Mouse (Mus musculus): Measurements from ENCODE around the gene Pex5l. TPM values are rescaled to one million over a fixed set of nuclear protein-coding genes. Genes with fewer than 3 reads are reported as not detected.

The Pex5l gene
- polyA plus RNA-seq, 1 experiment, result 0.04 TPM

DNA sequence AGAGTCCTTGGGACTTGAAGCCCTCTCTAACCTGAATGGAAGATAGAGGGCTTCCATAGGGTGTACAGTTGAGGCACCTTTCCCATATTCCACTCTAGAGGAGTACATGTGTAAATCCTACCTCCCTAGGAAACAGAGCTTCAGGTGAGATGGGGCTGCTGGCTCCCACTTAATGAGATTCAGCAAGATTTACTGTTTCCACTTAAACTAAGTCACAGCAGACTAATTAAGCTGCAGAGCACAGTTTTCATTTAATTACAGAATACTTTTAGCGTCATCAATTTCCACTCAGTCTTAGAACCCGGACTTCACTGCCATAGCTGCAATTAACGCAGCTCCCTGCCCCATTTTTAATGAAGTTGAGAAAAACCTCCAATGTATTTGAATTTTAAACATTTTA lies 181.6 kb downstream of the Pex5l start:
- Histone ChIP-seq H3K4me2 (ENCODE audit: low read depth) (no peak overlapping the region), H3K79me2 (ENCODE audit: control insufficient read depth, insufficient read depth) (no peaks in the 10 kb centered on the region), H3ac (ENCODE audit: control insufficient read depth, insufficient read length) (no peak overlapping the region), H3K36me3 (ENCODE audit: control insufficient read depth, insufficient read depth) (no peaks in the 10 kb centered on the region), H3K4me3 (no peak overlapping the region), H3K27me3 (ENCODE audit: control insufficient read depth, insufficient read depth, insufficient read length) (no peaks in the 10 kb centered on the region)
- no peak for TF ChIP-seq E2F4 (IDR thresholded peaks at IDR 0.05; ENCODE audit: insufficient read depth)
- TF ChIP-seq MAX (IDR thresholded peaks at IDR 0.05; ENCODE audit: low read depth), result no peak
- no peak for TF ChIP-seq TCF3 (IDR thresholded peaks at IDR 0.05; ENCODE audit: insufficient read length, low read depth)
- TF ChIP-seq USF1 (IDR thresholded peaks at IDR 0.05; ENCODE audit: low read depth), result no peak
- TF ChIP-seq SRF (IDR thresholded peaks at IDR 0.05; ENCODE audit: control insufficient read depth, insufficient read length, low read depth), result no peak
- TF ChIP-seq MYOG (IDR thresholded peaks at IDR 0.05; ENCODE audit: control insufficient read depth in 1 of 3, insufficient read depth in 1 of 3, insufficient read length in 2 of 3, low read depth in 2 of 3), result no peak
- TF ChIP-seq POLR2AphosphoS2 (IDR thresholded peaks at IDR 0.05; ENCODE audit: insufficient read length, low read depth), result no peak

DNA sequence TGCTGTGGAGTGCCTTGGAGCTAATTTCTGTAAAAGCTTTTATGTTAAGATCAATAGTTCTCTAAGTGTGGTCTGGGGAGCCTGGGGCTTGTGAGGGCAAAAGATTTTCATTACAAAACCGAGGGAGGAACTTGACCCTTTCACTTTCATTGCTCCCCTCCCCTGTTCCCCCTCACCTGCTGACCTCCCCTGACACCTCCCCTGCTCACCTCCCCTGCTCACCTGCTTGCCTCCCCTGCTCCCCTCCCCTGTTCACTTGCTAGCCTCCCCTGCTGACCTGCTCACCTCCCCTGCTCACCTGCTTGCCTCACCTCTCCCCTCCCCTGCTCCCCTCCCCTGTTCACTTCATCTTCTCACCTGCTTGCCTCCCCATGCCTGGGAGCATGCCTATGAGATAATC lies 191.7 kb downstream of the Pex5l start:
- TF ChIP-seq MYOD1 (IDR thresholded peaks at IDR 0.05; ENCODE audit: control insufficient read depth in 1 of 3, insufficient read length in 2 of 3, low read depth in 2 of 3) (no peak), POLR2AphosphoS2 (IDR thresholded peaks at IDR 0.05; ENCODE audit: insufficient read length, low read depth) (no peak), USF1 (IDR thresholded peaks at IDR 0.05; ENCODE audit: low read depth) (no peak), REST (IDR thresholded peaks at IDR 0.05; ENCODE audit: insufficient read depth, insufficient read length) (no peak), MAX (IDR thresholded peaks at IDR 0.05; ENCODE audit: low read depth) (no peak), MYOG (IDR thresholded peaks at IDR 0.05; ENCODE audit: control insufficient read depth in 1 of 3, insufficient read depth in 1 of 3, insufficient read length in 2 of 3, low read depth in 2 of 3) (no peak), TCF3 (IDR thresholded peaks at IDR 0.05; ENCODE audit: insufficient read length, low read depth) (no peak), POLR2A (IDR thresholded peaks at IDR 0.05; ENCODE audit: insufficient read length, low read depth) (no peak), SRF (IDR thresholded peaks at IDR 0.05; ENCODE audit: control insufficient read depth, insufficient read length, low read depth) (no peak), CEBPB (IDR thresholded peaks at IDR 0.05; ENCODE audit: insufficient read depth, poor library complexity, severe bottlenecking) (no peak), E2F4 (IDR thresholded peaks at IDR 0.05; ENCODE audit: insufficient read depth) (no peak), TCF12 (IDR thresholded peaks at IDR 0.05; ENCODE audit: insufficient read depth, poor library complexity, severe bottlenecking) (no peak)
- H3K4me2 ChIP-seq (ENCODE audit: low read depth), result no peak overlapping the region
- no peaks in the 10 kb centered on the region for H3K36me3 ChIP-seq (ENCODE audit: control insufficient read depth, insufficient read depth)
- H3ac ChIP-seq (ENCODE audit: control insufficient read depth, insufficient read length), result no peak overlapping the region
- H3K4me3 ChIP-seq, result no peak overlapping the region
- no peaks in the 10 kb centered on the region for H3K79me2 ChIP-seq (ENCODE audit: control insufficient read depth, insufficient read depth)
- no peaks in the 10 kb centered on the region for H3K27me3 ChIP-seq (ENCODE audit: control insufficient read depth, insufficient read depth, insufficient read length)

DNA sequence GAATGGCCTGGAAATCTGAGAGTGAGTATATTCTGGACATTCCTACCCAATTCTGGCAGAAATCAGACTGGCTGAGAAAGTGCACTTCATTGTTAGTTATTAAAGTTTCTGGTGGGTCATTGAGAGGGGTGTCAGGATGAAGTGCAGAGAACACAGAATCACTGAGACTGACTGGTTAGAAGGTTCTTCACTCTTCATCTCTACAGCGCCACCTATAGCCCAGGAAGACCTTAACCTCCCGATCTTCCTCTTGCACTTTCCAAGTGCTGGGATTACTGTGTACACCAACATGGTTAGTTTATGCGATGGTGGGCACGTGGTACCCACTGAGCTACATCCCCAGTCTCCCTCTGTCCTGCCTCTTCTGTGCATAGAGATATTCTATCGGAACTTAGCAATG lies 195.6 kb downstream of the Pex5l start:
- no peak overlapping the region for H3K4me2 ChIP-seq (ENCODE audit: low read depth)
- no peak for TF ChIP-seq TCF3 (IDR thresholded peaks at IDR 0.05; ENCODE audit: insufficient read length, low read depth)
- no peak for TF ChIP-seq E2F4 (IDR thresholded peaks at IDR 0.05; ENCODE audit: insufficient read depth)
- TF ChIP-seq MAX (IDR thresholded peaks at IDR 0.05; ENCODE audit: low read depth), result no peak
- TF ChIP-seq POLR2AphosphoS2 (IDR thresholded peaks at IDR 0.05; ENCODE audit: insufficient read length, low read depth), result no peak
- no peak for TF ChIP-seq TCF12 (IDR thresholded peaks at IDR 0.05; ENCODE audit: insufficient read depth, poor library complexity, severe bottlenecking)
- TF ChIP-seq SRF (IDR thresholded peaks at IDR 0.05; ENCODE audit: control insufficient read depth, insufficient read length, low read depth), result no peak
- TF ChIP-seq REST (IDR thresholded peaks at IDR 0.05; ENCODE audit: insufficient read depth, insufficient read length), result no peak
- TF ChIP-seq CEBPB (IDR thresholded peaks at IDR 0.05; ENCODE audit: insufficient read depth, poor library complexity, severe bottlenecking), result no peak
- TF ChIP-seq MYOD1 (IDR thresholded peaks at IDR 0.05; ENCODE audit: control insufficient read depth in 1 of 3, insufficient read length in 2 of 3, low read depth in 2 of 3), result no peak
- no peak for TF ChIP-seq MYOG (IDR thresholded peaks at IDR 0.05; ENCODE audit: control insufficient read depth in 1 of 3, insufficient read depth in 1 of 3, insufficient read length in 2 of 3, low read depth in 2 of 3)
- TF ChIP-seq USF1 (IDR thresholded peaks at IDR 0.05; ENCODE audit: low read depth), result no peak
- TF ChIP-seq POLR2A (IDR thresholded peaks at IDR 0.05; ENCODE audit: insufficient read length, low read depth), result no peak

DNA sequence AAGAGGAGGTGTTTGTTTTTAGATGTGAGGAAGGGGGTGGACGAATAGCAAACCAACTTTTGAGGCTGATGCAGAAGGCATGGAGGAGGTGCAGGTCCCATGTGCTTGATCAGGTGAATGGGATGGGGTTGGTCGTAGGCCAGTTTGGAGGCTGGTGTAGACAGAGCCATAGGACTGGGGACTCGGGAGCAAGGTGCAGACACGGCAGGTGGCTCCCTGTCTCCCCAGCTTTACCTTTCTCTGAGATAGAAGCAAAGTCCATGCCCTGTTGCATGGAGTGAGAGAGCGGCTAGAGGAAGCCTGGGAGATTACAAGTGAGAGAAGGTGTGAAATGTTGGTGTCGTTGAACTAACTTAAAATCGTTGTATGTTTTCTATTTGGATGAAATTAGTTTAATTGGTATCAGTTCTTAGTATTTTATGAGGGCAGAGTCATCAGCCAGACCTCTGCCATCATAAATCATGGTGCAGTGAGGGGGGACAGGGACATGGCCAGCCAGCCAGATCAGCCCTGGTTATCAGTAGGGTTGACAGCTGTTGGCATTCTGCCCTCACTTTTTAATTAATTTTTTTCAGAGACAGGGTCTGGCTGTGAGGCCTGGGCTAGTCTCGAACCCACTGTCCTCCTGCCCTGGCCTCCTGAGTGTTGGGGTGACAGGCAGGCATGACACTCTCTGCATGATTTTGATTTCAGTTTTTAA lies 203.1 kb downstream of the Pex5l start:
- Histone ChIP-seq H3K4me2 (ENCODE audit: low read depth) (no peak overlapping the region), H3K27me3 (ENCODE audit: control insufficient read depth, insufficient read depth, insufficient read length) (no peaks in the 10 kb centered on the region), H3K4me3 (no peak overlapping the region), H3ac (ENCODE audit: control insufficient read depth, insufficient read length) (no peak overlapping the region), H3K36me3 (ENCODE audit: control insufficient read depth, insufficient read depth) (no peaks in the 10 kb centered on the region), H3K79me2 (ENCODE audit: control insufficient read depth, insufficient read depth) (no peaks in the 10 kb centered on the region)
- no peak for TF ChIP-seq SRF (IDR thresholded peaks at IDR 0.05; ENCODE audit: control insufficient read depth, insufficient read length, low read depth)
- no peak for TF ChIP-seq POLR2AphosphoS2 (IDR thresholded peaks at IDR 0.05; ENCODE audit: insufficient read length, low read depth)
- TF ChIP-seq POLR2A (IDR thresholded peaks at IDR 0.05; ENCODE audit: insufficient read length, low read depth), result no peak
- no peak for TF ChIP-seq REST (IDR thresholded peaks at IDR 0.05; ENCODE audit: insufficient read depth, insufficient read length)
- TF ChIP-seq MAX (IDR thresholded peaks at IDR 0.05; ENCODE audit: low read depth), result no peak
- TF ChIP-seq E2F4 (IDR thresholded peaks at IDR 0.05; ENCODE audit: insufficient read depth), result no peak
- TF ChIP-seq CEBPB (IDR thresholded peaks at IDR 0.05; ENCODE audit: insufficient read depth, poor library complexity, severe bottlenecking), result no peak
- no peak for TF ChIP-seq USF1 (IDR thresholded peaks at IDR 0.05; ENCODE audit: low read depth)
- TF ChIP-seq MYOG (IDR thresholded peaks at IDR 0.05; ENCODE audit: control insufficient read depth in 1 of 3, insufficient read depth in 1 of 3, insufficient read length in 2 of 3, low read depth in 2 of 3), result no peak
- no peak for TF ChIP-seq TCF3 (IDR thresholded peaks at IDR 0.05; ENCODE audit: insufficient read length, low read depth)
- no peak for TF ChIP-seq MYOD1 (IDR thresholded peaks at IDR 0.05; ENCODE audit: control insufficient read depth in 1 of 3, insufficient read length in 2 of 3, low read depth in 2 of 3)
- TF ChIP-seq TCF12 (IDR thresholded peaks at IDR 0.05; ENCODE audit: insufficient read depth, poor library complexity, severe bottlenecking), result no peak

More for the DNA sequence above, 195.6 kb downstream of the Pex5l start:
- Histone ChIP-seq H3ac (ENCODE audit: control insufficient read depth, insufficient read length) (no peak overlapping the region), H3K36me3 (ENCODE audit: control insufficient read depth, insufficient read depth) (no peaks in the 10 kb centered on the region), H3K27me3 (ENCODE audit: control insufficient read depth, insufficient read depth, insufficient read length) (no peaks in the 10 kb centered on the region), H3K4me3 (no peak overlapping the region), H3K79me2 (ENCODE audit: control insufficient read depth, insufficient read depth) (no peaks in the 10 kb centered on the region)

Data from myocyte (in vitro differentiated cells).